Mouse (Mus musculus): Measurements from ENCODE around the gene Ugt1a2. TPM values are rescaled to one million over a fixed set of nuclear protein-coding genes. Genes with fewer than 3 reads are reported as not detected.
"Not testable (repeated sequence)": the region's sequence is repeated elsewhere in the genome, so short reads cannot be mapped to it uniquely, and the experiment has no call there.

The Ugt1a2 gene
- total and polyA plus RNA-seq, 2 experiments from 2014 or later = not detected

GRCm38 (mm10) chr1:88223591-88223990, 23.2 kb downstream of the Ugt1a2 start:
- no peak overlapping the region for H3K9ac ChIP-seq (replicated peaks; ENCODE audit: low read length)
- no peak overlapping the region for H3K4me2 ChIP-seq (ENCODE audit: low read depth, low read length)
- H3K27ac ChIP-seq = no peak overlapping the region
- no peak overlapping the region for H3K4me3 ChIP-seq (ENCODE audit: low read length)
- no peaks in the 10 kb centered on the region for H3K27me3 ChIP-seq (ENCODE audit: insufficient read depth, low read length)
- no peaks in the 10 kb centered on the region for H3K4me1 ChIP-seq (ENCODE audit: insufficient read depth, low read length)
- WGBS = 51% methylated on average over 1 of the region's 1 CpGs
- no peak for DNase-seq (ENCODE audit: low spot score)
- H3K36me3 ChIP-seq (ENCODE audit: insufficient read depth, low read length) = no peaks in the 10 kb centered on the region
- peaks cover 38% of the 10 kb centered on the region for H3K9me3 ChIP-seq (ENCODE audit: low read length)
- TF ChIP-seq CTCF (IDR thresholded peaks at IDR 0.05; ENCODE audit: low read depth) = no peak
- ATAC-seq = no peak

GRCm38 (mm10) chr1:88224029-88224776, 23.8 kb downstream of the Ugt1a2 start:
- no peaks in the 10 kb centered on the region for H3K36me3 ChIP-seq (ENCODE audit: insufficient read depth, low read length)
- DNase-seq (ENCODE audit: low spot score) (no peak), ATAC-seq (no peak)
- no peak overlapping the region for H3K4me2 ChIP-seq (ENCODE audit: low read depth, low read length)
- no peak overlapping the region for H3K27ac ChIP-seq
- H3K9me3 ChIP-seq (ENCODE audit: low read length) = peaks cover 44% of the 10 kb centered on the region
- no peak for TF ChIP-seq CTCF (IDR thresholded peaks at IDR 0.05; ENCODE audit: low read depth)
- no peaks in the 10 kb centered on the region for H3K27me3 ChIP-seq (ENCODE audit: insufficient read depth, low read length)
- no peak overlapping the region for H3K4me3 ChIP-seq (ENCODE audit: low read length)
- no peaks in the 10 kb centered on the region for H3K4me1 ChIP-seq (ENCODE audit: insufficient read depth, low read length)
- 65% methylated on average over 2 of the region's 2 CpGs for WGBS
- H3K9ac ChIP-seq (replicated peaks; ENCODE audit: low read length) = no peak overlapping the region

GRCm38 (mm10) chr1:88225301-88225700, 24.9 kb downstream of the Ugt1a2 start:
- not testable (repeated sequence) for H3K36me3 ChIP-seq (ENCODE audit: insufficient read depth, low read length); H3K4me1 ChIP-seq (ENCODE audit: insufficient read depth, low read length); DNase-seq (ENCODE audit: low spot score); H3K27me3 ChIP-seq (ENCODE audit: insufficient read depth, low read length); H3K4me2 ChIP-seq (ENCODE audit: low read depth, low read length); H3K27ac ChIP-seq; H3K4me3 ChIP-seq (ENCODE audit: low read length); ATAC-seq; H3K9ac ChIP-seq (replicated peaks; ENCODE audit: low read length)
- peaks cover 55% of the 10 kb centered on the region for H3K9me3 ChIP-seq (ENCODE audit: low read length)
- WGBS = 42% methylated on average over 2 of the region's 2 CpGs

- Histone ChIP-seq H3K4me2 (ENCODE audit: low read depth, low read length) (no peak overlapping the region), H3K4me3 (ENCODE audit: low read length) (no peak overlapping the region), H3K9ac (replicated peaks; ENCODE audit: low read length) (no peak overlapping the region), H3K27me3 (ENCODE audit: insufficient read depth, low read length) (no peaks in the 10 kb centered on the region), H3K9me3 (ENCODE audit: low read length) (peaks cover 59% of the 10 kb centered on the region), H3K27ac (no peak overlapping the region), H3K36me3 (ENCODE audit: insufficient read depth, low read length) (no peaks in the 10 kb centered on the region), H3K4me1 (ENCODE audit: insufficient read depth, low read length) (no peaks in the 10 kb centered on the region)
- DNase-seq (ENCODE audit: low spot score) (no peak), ATAC-seq (no peak)
- no peak for TF ChIP-seq CTCF (IDR thresholded peaks at IDR 0.05; ENCODE audit: low read depth)
Observed at GRCm38 (mm10) chr1:88225741-88226140, 25.3 kb downstream of the Ugt1a2 start.

GRCm38 (mm10) chr1:88226670-88227379, 26.4 kb downstream of the Ugt1a2 start, which contains the start of gene Mroh2a:
TSS of gene Mroh2a (plus strand) at chr1:88226986.
- H3K27ac ChIP-seq = no peak within 1 kb of the TSS

GRCm38 (mm10) chr1:88227482-88227881, 27.1 kb downstream of the Ugt1a2 start:
- Histone ChIP-seq H3K27ac (no peak overlapping the region), H3K4me1 (ENCODE audit: insufficient read depth, low read length) (no peaks in the 10 kb centered on the region), H3K4me2 (ENCODE audit: low read depth, low read length) (no peak overlapping the region), H3K36me3 (ENCODE audit: insufficient read depth, low read length) (no peaks in the 10 kb centered on the region), H3K27me3 (ENCODE audit: insufficient read depth, low read length) (no peaks in the 10 kb centered on the region), H3K9me3 (ENCODE audit: low read length) (peaks cover 72% of the 10 kb centered on the region), H3K4me3 (ENCODE audit: low read length) (no peak overlapping the region), H3K9ac (replicated peaks; ENCODE audit: low read length) (no peak overlapping the region)
- WGBS = 56% methylated on average over 2 of the region's 2 CpGs
- TF ChIP-seq CTCF (IDR thresholded peaks at IDR 0.05; ENCODE audit: low read depth) = no peak
- ATAC-seq (no peak), DNase-seq (ENCODE audit: low spot score) (no peak)

More at GRCm38 (mm10) chr1:88226670-88227379, 26.4 kb downstream of the Ugt1a2 start, which contains the start of gene Mroh2a:
- no peak within 1 kb of the TSS for H3K4me2 ChIP-seq (ENCODE audit: low read depth, low read length)
- no peak within 1 kb of the TSS for H3K4me3 ChIP-seq (ENCODE audit: low read length)
- TF ChIP-seq CTCF (IDR thresholded peaks at IDR 0.05; ENCODE audit: low read depth) = no peak
- H3K4me1 ChIP-seq (ENCODE audit: insufficient read depth, low read length) = no peaks in the 10 kb centered on the region
- ATAC-seq (no peak), DNase-seq (ENCODE audit: low spot score) (no peak)
- no peaks in the 10 kb centered on the region for H3K36me3 ChIP-seq (ENCODE audit: insufficient read depth, low read length)
- no peak within 1 kb of the TSS for H3K9ac ChIP-seq (replicated peaks; ENCODE audit: low read length)
- no peaks in the 10 kb centered on the region for H3K27me3 ChIP-seq (ENCODE audit: insufficient read depth, low read length)
- WGBS = 55% methylated on average over 5 of the region's 5 CpGs
- H3K9me3 ChIP-seq (ENCODE audit: low read length) = peaks cover 70% of the 10 kb centered on the region

- no peak overlapping the region for H3K27ac ChIP-seq
- DNase-seq (ENCODE audit: low spot score) (no peak), ATAC-seq (no peak)
Observed at GRCm38 (mm10) chr1:88228121-88228520, 27.7 kb downstream of the Ugt1a2 start.

More at GRCm38 (mm10) chr1:88228121-88228520, 27.7 kb downstream of the Ugt1a2 start:
- Histone ChIP-seq H3K4me1 (ENCODE audit: insufficient read depth, low read length) (no peaks in the 10 kb centered on the region), H3K27me3 (ENCODE audit: insufficient read depth, low read length) (no peaks in the 10 kb centered on the region), H3K4me3 (ENCODE audit: low read length) (no peak overlapping the region), H3K9ac (replicated peaks; ENCODE audit: low read length) (no peak overlapping the region), H3K9me3 (ENCODE audit: low read length) (peaks cover 78% of the 10 kb centered on the region), H3K4me2 (ENCODE audit: low read depth, low read length) (no peak overlapping the region), H3K36me3 (ENCODE audit: insufficient read depth, low read length) (no peaks in the 10 kb centered on the region)
- 68% methylated on average over 7 of the region's 7 CpGs for WGBS
- TF ChIP-seq CTCF (IDR thresholded peaks at IDR 0.05; ENCODE audit: low read depth) = no peak
